Mouse (Mus musculus): ENCODE measurements around the gene Mlf2. TPM values are rescaled to one million over a fixed set of nuclear protein-coding genes. Genes with fewer than 3 reads are reported as not detected.

The Mlf2 gene
- total and polyA plus RNA-seq, 3 experiments = 154 to 340 TPM; not detected in 1

- H3K9ac ChIP-seq (ENCODE audit: control insufficient read depth, low read depth, low read length, poor library complexity, severe bottlenecking) = no peak overlapping the region
- no peak for TF ChIP-seq MEF2A (IDR thresholded peaks at IDR 0.05; ENCODE audit: extremely low read depth, insufficient replicate concordance, low read depth, low read length, poor library complexity, severe bottlenecking)
- TF ChIP-seq GATA1 (IDR thresholded peaks at IDR 0.05; ENCODE audit: low read depth, low read length) = no peak
- TF ChIP-seq POLR2A (IDR thresholded peaks at IDR 0.05; ENCODE audit: control insufficient read depth in 1 of 2, insufficient read depth in 1 of 2, low read depth in 1 of 2, low read length in 2 of 2, poor library complexity in 1 of 2) = no peak
- no peak for TF ChIP-seq UBTF (IDR thresholded peaks at IDR 0.05; ENCODE audit: borderline replicate concordance, insufficient read depth, low read depth, low read length)
- no peak for TF ChIP-seq BHLHE40 (IDR thresholded peaks at IDR 0.05; ENCODE audit: borderline replicate concordance, low read depth, low read length)
- TF ChIP-seq ELF1 (IDR thresholded peaks at IDR 0.05; ENCODE audit: low read depth, low read length) = no peak
- no peak for TF ChIP-seq ZNF384 (IDR thresholded peaks at IDR 0.05; ENCODE audit: low read depth, low read length)
- TF ChIP-seq POLR2AphosphoS2 (IDR thresholded peaks at IDR 0.05; ENCODE audit: low read length) = no peak
- no peak for TF ChIP-seq USF1 (IDR thresholded peaks at IDR 0.05; ENCODE audit: low read depth, low read length)
- no peak for TF ChIP-seq NELFE (IDR thresholded peaks at IDR 0.05; ENCODE audit: low read depth, low read length)
- no peak for TF ChIP-seq GABPA (IDR thresholded peaks at IDR 0.05; ENCODE audit: low read depth, low read length)
- no peak for TF ChIP-seq ETS1 (IDR thresholded peaks at IDR 0.05; ENCODE audit: low read depth, low read length)
- no peak for TF ChIP-seq NRF1 (IDR thresholded peaks at IDR 0.05; ENCODE audit: insufficient read depth, low read depth, low read length, poor library complexity, severe bottlenecking)
- H3K4me3 ChIP-seq (ENCODE audit: control insufficient read depth in 1 of 2, insufficient read depth in 1 of 2, low read depth in 2 of 2, low read length in 2 of 2) = no peak overlapping the region
- DNase-seq (ENCODE audit: low read depth, low spot score) = no peak
- no peaks in the 10 kb centered on the region; a peak in 1 of 4 replicates for H3K36me3 ChIP-seq (ENCODE audit: control insufficient read depth in 1 of 2, insufficient read depth in 2 of 2, low read length in 2 of 2)
- peaks cover 2% of the 10 kb centered on the region; the same call in 1 of the 2 replicates for H3K79me2 ChIP-seq (ENCODE audit: control insufficient read depth, insufficient read depth, low read length, poor library complexity)
- no peaks in the 10 kb centered on the region for H3K27me3 ChIP-seq (ENCODE audit: control insufficient read depth in 1 of 2, insufficient read depth in 2 of 2, low read length in 2 of 2)
- H3K4me1 ChIP-seq (ENCODE audit: control insufficient read depth in 1 of 2, insufficient read depth in 2 of 2, low read length in 2 of 2) = peaks cover 0 to 5% of the 10 kb centered on the region in 2 experiments; a peak in 3 of 4 replicates
- H3K9me3 ChIP-seq (replicated peaks; ENCODE audit: insufficient read depth, low read length) = no peaks in the 10 kb centered on the region
- H3K27ac ChIP-seq (ENCODE audit: control insufficient read depth, low read depth, low read length) = no peak overlapping the region
Measured at GRCm38 (mm10) chr6:124900801-124901480, 30.2 kb upstream of the Mlf2 start.

- H3K36me3 ChIP-seq (ENCODE audit: control insufficient read depth in 1 of 2, insufficient read depth in 2 of 2, low read length in 2 of 2) = no peaks in the 10 kb centered on the region; a peak in 1 of 4 replicates
- peaks cover 0 to 5% of the 10 kb centered on the region in 2 experiments; a peak in 3 of 4 replicates for H3K4me1 ChIP-seq (ENCODE audit: control insufficient read depth in 1 of 2, insufficient read depth in 2 of 2, low read length in 2 of 2)
- DNase-seq (ENCODE audit: low read depth, low spot score) = no peak
- no peak overlapping the region for H3K27ac ChIP-seq (ENCODE audit: control insufficient read depth, low read depth, low read length)
- no peak overlapping the region for H3K9ac ChIP-seq (ENCODE audit: control insufficient read depth, low read depth, low read length, poor library complexity, severe bottlenecking)
- TF ChIP-seq SIN3A (IDR thresholded peaks at IDR 0.05; ENCODE audit: low read length) = no peak
- TF ChIP-seq UBTF (IDR thresholded peaks at IDR 0.05; ENCODE audit: borderline replicate concordance, insufficient read depth, low read depth, low read length) = no peak
- no peak for TF ChIP-seq BHLHE40 (IDR thresholded peaks at IDR 0.05; ENCODE audit: borderline replicate concordance, low read depth, low read length)
- TF ChIP-seq MEF2A (IDR thresholded peaks at IDR 0.05; ENCODE audit: extremely low read depth, insufficient replicate concordance, low read depth, low read length, poor library complexity, severe bottlenecking) = no peak
- no peak for TF ChIP-seq GATA1 (IDR thresholded peaks at IDR 0.05; ENCODE audit: low read depth, low read length)
- TF ChIP-seq RCOR1 (IDR thresholded peaks at IDR 0.05; ENCODE audit: low read depth, low read length) = no peak
- no peak for TF ChIP-seq MAX (IDR thresholded peaks at IDR 0.05; ENCODE audit: low read length)
- no peak for TF ChIP-seq MYC (IDR thresholded peaks at IDR 0.05; ENCODE audit: low read depth, low read length)
- TF ChIP-seq USF1 (IDR thresholded peaks at IDR 0.05; ENCODE audit: low read depth, low read length) = no peak
- TF ChIP-seq E2F4 (IDR thresholded peaks at IDR 0.05; ENCODE audit: borderline replicate concordance, low read depth, low read length) = no peak
- no peak for TF ChIP-seq POLR2A (IDR thresholded peaks at IDR 0.05; ENCODE audit: control insufficient read depth in 1 of 2, insufficient read depth in 1 of 2, low read depth in 1 of 2, low read length in 2 of 2, poor library complexity in 1 of 2)
- no peaks in the 10 kb centered on the region for H3K27me3 ChIP-seq (ENCODE audit: control insufficient read depth in 1 of 2, insufficient read depth in 2 of 2, low read length in 2 of 2)
- H3K9me3 ChIP-seq (replicated peaks; ENCODE audit: insufficient read depth, low read length) = no peaks in the 10 kb centered on the region
- H3K4me3 ChIP-seq (ENCODE audit: control insufficient read depth in 1 of 2, insufficient read depth in 1 of 2, low read depth in 2 of 2, low read length in 2 of 2) = no peak overlapping the region
- H3K79me2 ChIP-seq (ENCODE audit: control insufficient read depth, insufficient read depth, low read length, poor library complexity) = peaks cover 2% of the 10 kb centered on the region; the same call in 1 of the 2 replicates
Measured at GRCm38 (mm10) chr6:124901851-124902250, 29.3 kb upstream of the Mlf2 start.
